Mouse (Mus musculus) urinary bladder, adult 18-20 months (tissue): Measurements from ENCODE around the gene Elf5.

ENCODE experiments used
- DNase-seq, 2 experiments: peaks; one replicate each; pipeline ENCODE4 v3.0.0; 2022; ENCODE audit warnings: low spot score in 2 of 2, mixed read lengths in 2 of 2

Gene Elf5

DNA sequence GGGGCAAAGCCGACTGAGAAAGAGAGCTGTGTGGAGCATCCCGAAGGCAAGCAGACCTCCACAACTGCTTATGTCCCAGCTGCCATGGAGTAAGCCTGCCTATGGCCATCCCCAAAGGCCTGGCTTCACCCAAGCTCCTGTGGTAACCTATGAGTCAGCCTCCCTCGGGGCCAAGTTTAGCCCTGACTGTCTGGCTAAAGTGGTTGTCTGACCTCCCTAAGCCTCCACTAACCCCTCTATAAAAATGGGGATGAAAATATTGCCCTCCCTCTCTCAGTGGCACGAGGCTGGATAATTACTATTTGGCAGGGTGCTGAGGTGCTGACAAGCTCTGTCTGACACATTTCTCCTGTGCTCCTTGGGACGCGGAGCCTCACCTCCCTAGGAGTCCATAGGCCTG lies at the start of gene Elf5:
Gene Elf5 (plus strand): TSS at position 341 of the 400 bp plus-strand sequence.
- no peak for DNase-seq

GRCm38 (mm10) chr2:103372541-103372940 lies 38.9 kb upstream of the Elf5 start:
- DNase-seq: no peak

DNA sequence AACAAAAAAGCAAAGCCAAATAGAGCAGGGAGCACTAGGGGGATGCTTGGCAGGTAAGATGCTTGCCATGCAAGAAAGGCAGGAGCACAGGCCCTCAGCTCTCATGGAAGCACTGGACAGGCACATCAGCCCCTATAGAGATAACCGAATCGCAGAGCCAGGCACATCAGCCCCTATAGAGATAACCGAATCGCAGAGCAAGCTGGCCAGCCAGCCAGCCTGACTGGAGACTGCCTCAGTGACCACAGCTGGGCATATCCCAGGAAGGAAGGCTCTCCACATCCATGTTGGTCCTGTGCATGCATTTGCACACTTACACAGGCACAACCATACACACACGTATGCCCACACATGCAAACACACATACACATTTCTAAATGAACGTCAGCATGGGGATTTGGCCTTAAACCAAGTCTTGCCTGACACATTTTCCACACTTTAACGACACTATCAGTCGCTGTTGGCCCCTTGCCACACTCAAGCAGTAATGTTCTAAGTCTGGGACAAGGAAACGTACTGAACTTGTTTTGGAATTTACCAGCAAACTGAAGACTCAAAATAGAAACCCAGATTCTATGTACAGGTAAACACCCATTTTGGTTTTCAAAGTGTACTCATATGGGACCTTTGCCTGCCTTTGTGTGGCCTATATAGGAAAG lies 31.9 kb upstream of the Elf5 start:
- DNase-seq: no peak

GRCm38 (mm10) chr2:103382174-103382573 lies 29.3 kb upstream of the Elf5 start:
- DNase-seq: no peak

DNA sequence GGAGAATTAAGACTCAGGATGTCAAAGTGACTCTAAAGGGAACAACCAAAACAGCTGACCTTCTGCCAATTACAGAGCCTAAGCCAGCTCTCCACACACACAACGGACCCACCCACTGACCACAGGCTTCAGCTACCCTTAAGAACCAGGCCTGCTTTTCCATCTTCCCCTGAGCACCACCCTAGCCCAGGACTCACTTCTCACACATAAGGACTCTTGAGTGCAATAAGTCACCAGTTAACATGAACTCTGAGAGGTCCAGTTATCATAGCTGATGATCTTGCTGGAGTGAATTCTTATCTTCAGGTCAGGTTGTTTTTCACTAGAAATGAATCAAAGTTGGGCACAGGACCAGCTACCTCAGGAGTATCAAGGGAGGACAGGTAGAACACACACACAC lies 23.6 kb upstream of the Elf5 start:
- no peak for DNase-seq

DNA sequence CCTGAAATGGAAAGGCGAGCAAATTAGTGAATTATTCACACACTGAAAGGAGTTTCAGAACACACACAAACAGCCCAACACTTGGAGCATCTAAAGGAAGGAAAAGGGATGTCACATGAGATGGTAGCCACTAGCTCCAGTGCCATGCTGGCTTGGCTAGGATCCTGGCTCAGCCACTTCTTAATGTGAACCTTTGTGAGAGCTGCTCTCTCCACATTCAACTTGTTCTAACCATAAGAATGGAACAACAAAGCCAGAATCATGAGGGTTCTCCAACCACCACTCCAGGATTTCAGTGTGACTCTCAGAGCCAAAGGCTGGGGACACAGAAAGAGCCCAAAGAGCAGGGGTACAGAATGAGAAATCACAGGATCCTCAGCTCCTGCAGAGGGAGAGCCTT lies 23.2 kb upstream of the Elf5 start:
- no peak for DNase-seq

DNA sequence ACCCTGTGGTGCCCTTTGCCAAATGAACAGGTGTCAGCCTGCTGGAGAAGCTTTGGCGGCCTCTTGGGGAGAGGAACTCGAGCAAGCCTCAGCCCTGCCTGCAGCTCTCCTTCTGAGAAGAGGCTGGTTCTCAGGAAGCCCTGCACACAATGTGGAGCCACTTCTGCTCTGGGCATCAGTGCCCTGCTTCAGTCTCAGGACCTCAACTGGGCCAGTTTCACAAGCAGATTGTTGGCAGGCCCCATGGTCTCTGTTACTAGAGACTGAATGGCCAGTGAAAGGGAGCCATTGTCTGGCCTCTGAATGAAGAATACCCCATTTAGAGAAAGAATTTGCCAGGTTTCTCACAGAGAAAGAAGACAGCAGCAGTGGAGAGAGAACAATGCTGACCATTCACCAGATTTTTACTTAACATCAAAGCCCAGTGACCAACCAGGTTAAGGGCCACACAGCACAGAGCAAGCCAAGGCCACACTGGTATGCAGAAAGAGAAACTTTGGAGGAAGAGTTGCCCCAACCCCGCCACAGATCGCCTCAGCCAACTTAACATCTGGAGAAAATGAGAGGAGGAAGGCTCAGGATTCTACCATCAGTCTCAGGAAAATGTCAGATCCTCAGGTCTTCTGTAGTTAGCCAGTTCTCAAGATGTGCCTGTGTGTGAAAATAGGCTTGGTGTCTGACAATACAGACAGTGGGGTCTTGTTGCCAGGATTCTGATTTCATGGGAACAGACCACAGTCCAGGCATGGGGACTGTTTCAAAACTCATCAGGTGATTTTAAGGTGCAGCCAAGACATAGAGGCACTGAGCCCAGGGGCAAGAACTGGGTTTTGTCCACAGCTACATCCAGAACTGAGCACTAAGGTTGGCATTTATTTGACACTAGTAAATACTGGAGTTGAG lies 21.2 kb upstream of the Elf5 start:
- DNase-seq: no peak

GRCm38 (mm10) chr2:103391626-103392025 lies 19.9 kb upstream of the Elf5 start:
- no peak for DNase-seq

- no peak for DNase-seq
Measured at GRCm38 (mm10) chr2:103398110-103398509, 13.4 kb upstream of the Elf5 start.

DNA sequence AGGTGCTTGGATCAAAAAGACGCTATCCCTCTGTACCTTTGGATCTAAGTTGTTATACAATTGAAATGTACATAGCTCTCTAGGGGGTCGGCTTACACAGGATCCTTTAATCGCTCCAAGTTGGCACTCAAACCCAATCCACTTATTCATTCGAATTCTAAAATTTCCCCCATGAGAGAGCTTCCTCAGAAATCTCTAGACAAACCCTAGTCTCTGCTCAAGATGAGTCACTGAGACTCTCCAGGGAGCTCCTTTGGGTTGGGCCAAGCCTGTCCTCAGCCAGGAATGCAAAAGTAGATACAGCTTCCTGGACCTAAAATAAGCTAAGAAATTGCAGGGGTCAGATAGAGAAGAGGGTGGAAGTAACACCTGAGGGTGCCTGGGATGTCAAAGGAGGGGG lies 10.8 kb upstream of the Elf5 start:
- no peak for DNase-seq

- DNase-seq: no peak
Measured at GRCm38 (mm10) chr2:103406239-103406638, 5.2 kb upstream of the Elf5 start.

GRCm38 (mm10) chr2:103411816-103412215 lies 328 bp downstream of the Elf5 start:
- no peak for DNase-seq

GRCm38 (mm10) chr2:103413381-103413780 lies 1.9 kb downstream of the Elf5 start:
- DNase-seq: peak in 1 of 2 experiments; percentile 20

- no peak for DNase-seq
Measured at GRCm38 (mm10) chr2:103415774-103416173, 4.3 kb downstream of the Elf5 start.

- no peak for DNase-seq
Measured at GRCm38 (mm10) chr2:103420650-103421507, 9.4 kb downstream of the Elf5 start.

- DNase-seq: peak in 1 of 2 experiments; percentile 35
Measured at GRCm38 (mm10) chr2:103423884-103424283, 12.4 kb downstream of the Elf5 start.

DNA sequence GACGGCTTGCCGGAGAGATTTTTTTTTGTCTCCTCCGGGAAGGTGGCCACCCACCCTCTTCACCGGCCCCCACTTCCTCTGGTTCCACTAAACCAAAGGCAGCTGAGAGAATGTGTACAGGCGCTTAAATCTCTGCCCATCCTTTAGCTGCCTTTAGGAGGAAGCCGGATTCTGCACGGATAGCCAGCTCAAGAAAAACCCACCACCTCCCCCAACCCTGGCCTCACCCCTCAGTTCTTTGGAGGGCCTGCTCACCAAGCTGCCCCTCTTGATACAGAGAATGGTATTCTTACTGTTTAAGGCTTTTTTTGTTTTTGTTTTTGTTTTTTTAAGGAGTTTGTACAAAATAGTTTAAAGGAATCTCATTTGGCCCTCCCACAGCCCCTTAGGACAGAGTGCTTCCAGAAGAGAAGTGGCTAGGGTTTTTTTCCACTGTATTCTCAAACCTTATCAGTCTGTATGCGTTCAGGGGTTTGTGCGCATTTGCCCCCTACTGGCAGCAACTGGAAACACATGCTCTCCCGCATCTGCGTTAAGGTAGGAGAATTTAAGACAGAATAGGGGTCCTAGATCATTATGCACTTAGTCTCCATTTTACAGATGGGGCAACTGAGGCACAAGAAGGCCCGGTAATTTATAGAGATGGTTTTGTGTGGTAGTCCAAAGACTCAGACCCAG lies 13.0 kb downstream of the Elf5 start:
- peak; percentile 28 to 46 for DNase-seq

- DNase-seq: no peak
Measured at GRCm38 (mm10) chr2:103425456-103426063, 14.1 kb downstream of the Elf5 start.

DNA sequence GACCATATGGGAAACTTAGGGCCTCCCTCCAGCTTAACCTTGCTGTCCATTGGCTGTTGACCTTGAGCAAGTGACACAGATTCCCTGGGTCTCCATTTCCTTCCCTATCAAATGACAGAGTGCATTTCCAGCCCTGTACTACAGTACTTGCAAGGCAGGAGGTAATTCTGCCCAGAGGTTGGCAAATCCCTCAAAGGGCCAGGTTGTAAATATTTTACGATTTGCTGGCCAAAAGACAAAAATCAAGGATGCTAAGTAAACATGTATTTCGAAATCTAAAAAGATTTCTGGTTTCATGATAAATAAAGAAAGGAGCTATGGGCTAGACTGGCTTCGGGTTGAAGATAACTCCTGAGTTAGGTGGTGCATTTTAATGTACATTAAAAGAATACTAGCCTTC lies 16.9 kb downstream of the Elf5 start:
- no peak for DNase-seq

- DNase-seq: no peak
Measured at GRCm38 (mm10) chr2:103430712-103431111, 19.2 kb downstream of the Elf5 start.

- DNase-seq: no peak
Measured at GRCm38 (mm10) chr2:103432695-103433275, 21.3 kb downstream of the Elf5 start.
